Mouse (Mus musculus): ENCODE data around the gene Gm4707.
"Not testable (repeated sequence)": the region's sequence is repeated elsewhere in the genome, so short reads cannot be mapped to it uniquely, and the experiment has no call there.

Gm4707 gene

GRCm38 (mm10) chr17:71459818-71460217, at the start of gene Gm4707:
Gene Gm4707 (minus strand): TSS chr17:71459918.
- no peak for DNase-seq (ENCODE audit: low spot score in 2 of 2)

GRCm38 (mm10) chr17:71506832-71507231, 47.1 kb upstream of the Gm4707 start:
- DNase-seq (ENCODE audit: low spot score in 2 of 2) = no peak

- DNase-seq (ENCODE audit: low spot score in 2 of 2) = no peak
Observed at GRCm38 (mm10) chr17:71495784-71496183, 36.1 kb upstream of the Gm4707 start.

- DNase-seq (ENCODE audit: low spot score in 2 of 2) = no peak
Observed at GRCm38 (mm10) chr17:71491332-71491686, 31.6 kb upstream of the Gm4707 start.

- no peak for DNase-seq (ENCODE audit: low spot score in 2 of 2)
Observed at GRCm38 (mm10) chr17:71490666-71491331, 31.1 kb upstream of the Gm4707 start.

- DNase-seq (ENCODE audit: low spot score in 2 of 2) = no peak
Observed at GRCm38 (mm10) chr17:71489703-71490461, 30.2 kb upstream of the Gm4707 start.

- DNase-seq (ENCODE audit: low spot score in 2 of 2) = peak in 1 of 2 experiments; percentile 44
Observed at GRCm38 (mm10) chr17:71486231-71486851, 26.6 kb upstream of the Gm4707 start.

GRCm38 (mm10) chr17:71485791-71486230, 26.1 kb upstream of the Gm4707 start:
- DNase-seq (ENCODE audit: low spot score in 2 of 2) = peak; percentile 13 to 26

- DNase-seq (ENCODE audit: low spot score in 2 of 2) = no peak
Observed at GRCm38 (mm10) chr17:71484711-71485110, 25.0 kb upstream of the Gm4707 start.

GRCm38 (mm10) chr17:71483418-71484060, 23.8 kb upstream of the Gm4707 start:
- DNase-seq (ENCODE audit: low spot score in 2 of 2) = no peak

- DNase-seq (ENCODE audit: low spot score in 2 of 2) = peak; percentile 29 to 36
Observed at GRCm38 (mm10) chr17:71479381-71479901, 19.7 kb upstream of the Gm4707 start.

- no peak for DNase-seq (ENCODE audit: low spot score in 2 of 2)
Observed at GRCm38 (mm10) chr17:71477481-71477880, 17.8 kb upstream of the Gm4707 start.

- DNase-seq (ENCODE audit: low spot score in 2 of 2) = no peak
Observed at GRCm38 (mm10) chr17:71476346-71477020, 16.8 kb upstream of the Gm4707 start.

GRCm38 (mm10) chr17:71475705-71476089, 16.0 kb upstream of the Gm4707 start:
- DNase-seq (ENCODE audit: low spot score in 2 of 2) = peak; percentile 42 to 55

GRCm38 (mm10) chr17:71474762-71475704, 15.3 kb upstream of the Gm4707 start, which contains the start of gene Smchd1:
Gene Smchd1 (minus strand): TSS chr17:71475343.
- DNase-seq (ENCODE audit: low spot score in 2 of 2) = peak; percentile 87 to 89

- no peak for DNase-seq (ENCODE audit: low spot score in 2 of 2)
Observed at GRCm38 (mm10) chr17:71474128-71474527, 14.4 kb upstream of the Gm4707 start.

GRCm38 (mm10) chr17:71471261-71471660, 11.5 kb upstream of the Gm4707 start:
- DNase-seq (ENCODE audit: low spot score in 2 of 2) = no peak

- DNase-seq (ENCODE audit: low spot score in 2 of 2) = no peak
Observed at GRCm38 (mm10) chr17:71460312-71460711, 594 bp upstream of the Gm4707 start.

- DNase-seq (ENCODE audit: low spot score in 2 of 2) = not testable (repeated sequence)
Observed at GRCm38 (mm10) chr17:71457361-71457760, 2.4 kb downstream of the Gm4707 start.

- no peak for DNase-seq (ENCODE audit: low spot score in 2 of 2)
Observed at GRCm38 (mm10) chr17:71445191-71445590, 14.5 kb downstream of the Gm4707 start.

Data from spleen, postnatal 14 days (tissue).